Mouse (Mus musculus) frontal cortex, postnatal 14 days (tissue): ENCODE results near the gene Nsun7.

Experiments
- DNase-seq, 2 experiments: peaks; one replicate each; pipeline ENCODE4 v3.0.0; 2022; ENCODE audit warnings: low spot score in 2 of 2

The Nsun7 gene

GRCm38 (mm10) chr5:66337025-66337968, 77.6 kb downstream of the Nsun7 start:
- DNase-seq = no peak

- DNase-seq = no peak
These were observed 78.3 kb downstream of the Nsun7 start for GRCm38 (mm10) chr5:66337969-66338345.

- no peak for DNase-seq
These were observed 78.9 kb downstream of the Nsun7 start for GRCm38 (mm10) chr5:66338583-66338982.

- no peak for DNase-seq
These were observed 80.8 kb downstream of the Nsun7 start for GRCm38 (mm10) chr5:66340356-66341102.

- no peak for DNase-seq
These were observed 82.2 kb downstream of the Nsun7 start for GRCm38 (mm10) chr5:66341848-66342247.

- DNase-seq = no peak
These were observed 82.6 kb downstream of the Nsun7 start for GRCm38 (mm10) chr5:66342285-66342684.

- DNase-seq = no peak
These were observed 84.5 kb downstream of the Nsun7 start for GRCm38 (mm10) chr5:66344182-66344581.

- no peak for DNase-seq
These were observed 85.4 kb downstream of the Nsun7 start for GRCm38 (mm10) chr5:66345140-66345539.

GRCm38 (mm10) chr5:66346756-66347155, 87.1 kb downstream of the Nsun7 start:
- no peak for DNase-seq
